Mouse (Mus musculus): ENCODE measurements around the gene Ppp2r5b.
A peak's percentile ranks its signal among the peaks of the same experiment; 100 is the strongest.

Ppp2r5b gene

GRCm38 (mm10) chr19:6269798-6270475 lies 34.3 kb upstream of the Ppp2r5b start:
- no peak for DNase-seq (ENCODE audit: low spot score in 2 of 2)

GRCm38 (mm10) chr19:6268670-6269132 lies 33.0 kb upstream of the Ppp2r5b start:
- DNase-seq (ENCODE audit: low spot score in 2 of 2) = no peak

- DNase-seq (ENCODE audit: low spot score in 2 of 2) = peak; percentile 78 to 86
These were observed 32.5 kb upstream of the Ppp2r5b start for GRCm38 (mm10) chr19:6268170-6268528.

- no peak for DNase-seq (ENCODE audit: low spot score in 2 of 2)
These were observed 31.9 kb upstream of the Ppp2r5b start for GRCm38 (mm10) chr19:6267306-6268169.

GRCm38 (mm10) chr19:6265727-6266182 lies 30.1 kb upstream of the Ppp2r5b start:
- DNase-seq (ENCODE audit: low spot score in 2 of 2) = no peak

- DNase-seq (ENCODE audit: low spot score in 2 of 2) = no peak
These were observed 29.3 kb upstream of the Ppp2r5b start for GRCm38 (mm10) chr19:6264945-6265344.

- DNase-seq (ENCODE audit: low spot score in 2 of 2) = no peak
These were observed 28.5 kb upstream of the Ppp2r5b start for GRCm38 (mm10) chr19:6264200-6264599.

- DNase-seq (ENCODE audit: low spot score in 2 of 2) = no peak
These were observed 27.3 kb upstream of the Ppp2r5b start for GRCm38 (mm10) chr19:6262839-6263433.

- DNase-seq (ENCODE audit: low spot score in 2 of 2) = peak; percentile 63 to 71
These were observed 26.6 kb upstream of the Ppp2r5b start for GRCm38 (mm10) chr19:6262222-6262621.

GRCm38 (mm10) chr19:6261379-6261778 lies 25.7 kb upstream of the Ppp2r5b start:
- DNase-seq (ENCODE audit: low spot score in 2 of 2) = no peak

- DNase-seq (ENCODE audit: low spot score in 2 of 2) = no peak
These were observed 25.3 kb upstream of the Ppp2r5b start for GRCm38 (mm10) chr19:6260946-6261345.

GRCm38 (mm10) chr19:6260428-6260827 lies 24.8 kb upstream of the Ppp2r5b start:
- DNase-seq (ENCODE audit: low spot score in 2 of 2) = peak in 1 of 2 experiments; percentile 50

- no peak for DNase-seq (ENCODE audit: low spot score in 2 of 2)
These were observed 17.3 kb upstream of the Ppp2r5b start for GRCm38 (mm10) chr19:6253021-6253420.

GRCm38 (mm10) chr19:6247526-6248300 lies 12.0 kb upstream of the Ppp2r5b start:
- no peak for DNase-seq (ENCODE audit: low spot score in 2 of 2)

- DNase-seq (ENCODE audit: low spot score in 2 of 2) = no peak
These were observed 10.1 kb upstream of the Ppp2r5b start for GRCm38 (mm10) chr19:6245806-6246205.

GRCm38 (mm10) chr19:6243226-6243625 lies 7.6 kb upstream of the Ppp2r5b start:
- no peak for DNase-seq (ENCODE audit: low spot score in 2 of 2)

GRCm38 (mm10) chr19:6242281-6242680 lies 6.6 kb upstream of the Ppp2r5b start:
- peak; percentile 68 to 78 for DNase-seq (ENCODE audit: low spot score in 2 of 2)

GRCm38 (mm10) chr19:6241274-6242107 lies 5.8 kb upstream of the Ppp2r5b start, which contains the start of gene Atg2a:
Gene Atg2a (plus strand): TSS chr19:6241668.
- peak; percentile 99 to 100 for DNase-seq (ENCODE audit: low spot score in 2 of 2)

GRCm38 (mm10) chr19:6240725-6241124 lies 5.1 kb upstream of the Ppp2r5b start:
- DNase-seq (ENCODE audit: low spot score in 2 of 2) = no peak

GRCm38 (mm10) chr19:6240136-6240535 lies 4.5 kb upstream of the Ppp2r5b start:
- DNase-seq (ENCODE audit: low spot score in 2 of 2) = peak in 1 of 2 experiments; percentile 48

GRCm38 (mm10) chr19:6238740-6239139 lies 3.1 kb upstream of the Ppp2r5b start:
- DNase-seq (ENCODE audit: low spot score in 2 of 2) = no peak

Data from spleen, postnatal 36 days (tissue).